ENCODE assay signal across 9 mouse cellular contexts in the genomic region with DNA sequence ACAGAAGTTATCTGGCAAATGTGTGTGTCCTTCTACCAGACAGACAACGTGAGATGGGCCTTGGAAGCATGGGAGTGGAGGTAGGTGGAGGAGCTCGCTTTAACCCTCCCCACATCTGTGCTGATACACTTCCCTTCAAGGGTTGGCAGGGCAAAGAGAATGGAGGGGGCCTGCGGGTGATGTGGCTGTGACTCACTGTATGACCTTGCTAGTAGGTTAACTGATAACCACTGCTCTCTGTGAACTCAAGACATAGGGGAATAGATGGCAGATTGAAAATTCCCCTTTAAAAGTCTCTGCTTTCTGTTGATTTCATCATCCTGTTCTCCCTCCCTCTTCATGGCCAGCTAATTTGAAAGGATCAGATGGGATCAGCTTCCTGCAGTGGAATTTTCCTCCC. TPM values are rescaled to one million over a fixed set of nuclear protein-coding genes. Genes with fewer than 3 reads are reported as not detected.
DNase-seq lines count a peak whose midpoint lies in the region; ATAC-seq lines count a peak whose summit lies in the region.
"Had no signal": no experiment of that assay in that cellular context is flagged by ENCODE, and none has a peak within 500 bp of the region (broad histone marks: within the 10 kb centered on the region; RNA-seq: fewer than 3 reads in every experiment).

No protein-coding gene starts in this region.

- H3K4me1 ChIP-seq in lung, embryonic 15.5 days = peaks cover 22% of the 10 kb centered on the region
- no peaks in the 10 kb centered on the region for H3K4me1 ChIP-seq in embryonic facial prominence, embryonic 11.5 days (ENCODE audit: control insufficient read depth, insufficient read depth, low read length)
- H3K4me1 ChIP-seq in limb, embryonic 11.5 days (ENCODE audit: control insufficient read depth, insufficient read depth, low read length) = peaks cover 9% of the 10 kb centered on the region
- H3K4me1 ChIP-seq in stomach, embryonic 14.5 days (ENCODE audit: control insufficient read depth, insufficient read depth, low read length) = peaks cover 13% of the 10 kb centered on the region

- WGBS in lung, embryonic 15.5 days = 73% methylated on average over 3 of the region's 3 CpGs
- WGBS in embryonic facial prominence, embryonic 11.5 days = 83% methylated on average over 3 of the region's 3 CpGs
- 86% methylated on average over 3 of the region's 3 CpGs for WGBS in limb, embryonic 11.5 days
- 78% methylated on average over 3 of the region's 3 CpGs for WGBS in stomach, embryonic 14.5 days

- H3K9ac ChIP-seq in lung, embryonic 15.5 days = peak overlapping the region; percentile 93; the same call in 1 of the 2 replicates
- no peak overlapping the region for H3K9ac ChIP-seq in embryonic facial prominence, embryonic 11.5 days (replicated peaks; ENCODE audit: low read length)
- H3K9ac ChIP-seq in limb, embryonic 11.5 days (ENCODE audit: low read length) = no peak overlapping the region
- no peak overlapping the region for H3K9ac ChIP-seq in stomach, embryonic 14.5 days (replicated peaks; ENCODE audit: low read depth, low read length)

- no peak for DNase-seq in lung, adult 18-20 months
- DNase-seq in embryonic facial prominence, embryonic 11.5 days (ENCODE audit: low spot score) = no peak
- DNase-seq in limb, embryonic 11.5 days (ENCODE audit: low spot score) = no peak
- DNase-seq in urinary bladder, adult 2 months (ENCODE audit: low spot score) = no peak
- no peak for DNase-seq in layer of hippocampus, adult 9-10 months (ENCODE audit: low spot score)
- no peak for DNase-seq in kidney, postnatal 25 days
- DNase-seq: thymus, adult 2 months had no signal

- H3K4me2 ChIP-seq in lung, embryonic 15.5 days = peak overlapping the region; percentile 89
- peak overlapping the region; percentile 56; the same call in 1 of the 2 replicates for H3K4me2 ChIP-seq in embryonic facial prominence, embryonic 11.5 days (ENCODE audit: low read depth, low read length)
- H3K4me2 ChIP-seq in limb, embryonic 11.5 days (ENCODE audit: low read depth, severe bottlenecking) = peak overlapping the region; percentile 89; the same call in 1 of the 2 replicates
- peak overlapping the region; percentile 98 for H3K4me2 ChIP-seq in stomach, embryonic 14.5 days (replicated peaks; ENCODE audit: low read depth, low read length)

- no peak for ATAC-seq in lung, embryonic 15.5 days (ENCODE audit: borderline replicate concordance, extremely low read depth, low FRiP score, low TSS enrichment)
- no peak for ATAC-seq in embryonic facial prominence, embryonic 11.5 days (replicated peaks; ENCODE audit: insufficient number of reproducible peaks, low FRiP score, low TSS enrichment, low read depth)
- ATAC-seq in limb, embryonic 11.5 days (ENCODE audit: insufficient number of reproducible peaks, low FRiP score, low TSS enrichment, low read depth) = no peak
- no peak for ATAC-seq in stomach, embryonic 14.5 days (ENCODE audit: insufficient number of reproducible peaks, insufficient read depth, low FRiP score, low read depth)

- H3K9me3 ChIP-seq in lung, embryonic 15.5 days = no peaks in the 10 kb centered on the region
- no peaks in the 10 kb centered on the region for H3K9me3 ChIP-seq in embryonic facial prominence, embryonic 11.5 days (replicated peaks; ENCODE audit: control insufficient read depth, low read length)
- no peaks in the 10 kb centered on the region for H3K9me3 ChIP-seq in limb, embryonic 11.5 days (ENCODE audit: control insufficient read depth, low read length)
- H3K9me3 ChIP-seq in stomach, embryonic 14.5 days (ENCODE audit: control insufficient read depth, low read depth, low read length) = no peaks in the 10 kb centered on the region

- peaks cover 30% of the 10 kb centered on the region for H3K36me3 ChIP-seq in lung, embryonic 15.5 days
- peaks cover 3% of the 10 kb centered on the region for H3K36me3 ChIP-seq in embryonic facial prominence, embryonic 11.5 days (replicated peaks; ENCODE audit: control insufficient read depth, insufficient read depth, low read depth, low read length)
- H3K36me3 ChIP-seq in limb, embryonic 11.5 days (ENCODE audit: control insufficient read depth, insufficient read depth, low read length) = peaks cover 15% of the 10 kb centered on the region
- H3K36me3 ChIP-seq in stomach, embryonic 14.5 days (ENCODE audit: control insufficient read depth, insufficient read depth, low read length) = peaks cover 20% of the 10 kb centered on the region; the same call in 1 of the 2 replicates

- H3K27ac ChIP-seq in lung, embryonic 15.5 days = no peak overlapping the region
- H3K27ac ChIP-seq in embryonic facial prominence, embryonic 11.5 days (replicated peaks; ENCODE audit: low read depth, low read length) = no peak overlapping the region
- H3K27ac ChIP-seq in limb, embryonic 11.5 days (replicated peaks; ENCODE audit: low read depth, low read length) = no peak overlapping the region
- no peak overlapping the region for H3K27ac ChIP-seq in stomach, embryonic 14.5 days (ENCODE audit: low read length)

- peak overlapping the region; percentile 99 for H3K4me3 ChIP-seq in lung, embryonic 15.5 days
- peak overlapping the region; percentile 81; the same call in 1 of the 2 replicates for H3K4me3 ChIP-seq in embryonic facial prominence, embryonic 11.5 days (ENCODE audit: low read depth, low read length)
- peak overlapping the region; percentile 98; the same call in 1 of the 2 replicates for H3K4me3 ChIP-seq in limb, embryonic 11.5 days (ENCODE audit: low read depth, low read length)
- H3K4me3 ChIP-seq in stomach, embryonic 14.5 days (ENCODE audit: low read depth, low read length) = peak overlapping the region; percentile 85; the same call in 1 of the 2 replicates

- H3K27me3 ChIP-seq in lung, embryonic 15.5 days = no peaks in the 10 kb centered on the region
- no peaks in the 10 kb centered on the region for H3K27me3 ChIP-seq in embryonic facial prominence, embryonic 11.5 days (ENCODE audit: control insufficient read depth, insufficient read depth, low read length)
- H3K27me3 ChIP-seq in limb, embryonic 11.5 days (ENCODE audit: control insufficient read depth, insufficient read depth, low read length) = no peaks in the 10 kb centered on the region
- no peaks in the 10 kb centered on the region for H3K27me3 ChIP-seq in stomach, embryonic 14.5 days (ENCODE audit: control insufficient read depth, insufficient read depth, low read length)

RNA-seq across cellular contexts. Expression of a gene that starts 1.2 kb away (rescaled TPM):
- 51.7 and 54.0 TPM in 2 replicates for polyA plus RNA-seq in lung, embryonic 15.5 days (2015; fragmentation: Nextera tagmentation; extraction: Ambion mirVana)
- polyA plus RNA-seq in embryonic facial prominence, embryonic 11.5 days (2014; fragmentation: Nextera tagmentation; extraction: Ambion mirVana) = 48.3 and 49.5 TPM in 2 replicates
- 61.9 and 66.3 TPM in 2 replicates for polyA plus RNA-seq in limb, embryonic 11.5 days (2014; fragmentation: Nextera tagmentation; extraction: Ambion mirVana)
- 49.3 and 51.3 TPM in 2 replicates for polyA plus RNA-seq in stomach, embryonic 14.5 days (2014; fragmentation: Nextera tagmentation; extraction: Ambion mirVana)
- 61.4 and 64.6 TPM in 2 replicates for polyA plus RNA-seq in urinary bladder, adult 2 months (2012; rRNA removed)

RNA-seq across cellular contexts. Expression of a gene that starts 2.4 kb away (rescaled TPM):
- 0.52 and 1.2 TPM in 2 replicates for polyA plus RNA-seq in lung, embryonic 15.5 days (2015; fragmentation: Nextera tagmentation; extraction: Ambion mirVana)
- 0.70 and 0.71 TPM in 2 replicates for polyA plus RNA-seq in embryonic facial prominence, embryonic 11.5 days (2014; fragmentation: Nextera tagmentation; extraction: Ambion mirVana)
- polyA plus RNA-seq in limb, embryonic 11.5 days (2014; fragmentation: Nextera tagmentation; extraction: Ambion mirVana) = 0.61 and 0.85 TPM in 2 replicates
- 0.46 and 0.73 TPM in 2 replicates for polyA plus RNA-seq in stomach, embryonic 14.5 days (2014; fragmentation: Nextera tagmentation; extraction: Ambion mirVana)
- polyA plus RNA-seq in urinary bladder, adult 2 months (2012; rRNA removed) = 19.1 and 25.7 TPM in 2 replicates

RNA-seq across cellular contexts. Expression of a gene that starts 12.3 kb away (rescaled TPM):
- polyA plus RNA-seq in lung, embryonic 15.5 days (2015; fragmentation: Nextera tagmentation; extraction: Ambion mirVana) = 1,553 and 1,704 TPM in 2 replicates
- 1,376 and 1,538 TPM in 2 replicates for polyA plus RNA-seq in embryonic facial prominence, embryonic 11.5 days (2014; fragmentation: Nextera tagmentation; extraction: Ambion mirVana)
- 1,726 and 1,764 TPM in 2 replicates for polyA plus RNA-seq in limb, embryonic 11.5 days (2014; fragmentation: Nextera tagmentation; extraction: Ambion mirVana)
- 2,224 and 2,447 TPM in 2 replicates for polyA plus RNA-seq in stomach, embryonic 14.5 days (2014; fragmentation: Nextera tagmentation; extraction: Ambion mirVana)
- polyA plus RNA-seq in urinary bladder, adult 2 months (2012; rRNA removed) = 2,531 and 2,588 TPM in 2 replicates

RNA-seq across cellular contexts. Expression of a gene that starts 15.9 kb away (rescaled TPM):
- polyA plus RNA-seq in lung, embryonic 15.5 days (2015; fragmentation: Nextera tagmentation; extraction: Ambion mirVana) = 206 and 215 TPM in 2 replicates
- 209 and 219 TPM in 2 replicates for polyA plus RNA-seq in embryonic facial prominence, embryonic 11.5 days (2014; fragmentation: Nextera tagmentation; extraction: Ambion mirVana)
- 198 and 203 TPM in 2 replicates for polyA plus RNA-seq in limb, embryonic 11.5 days (2014; fragmentation: Nextera tagmentation; extraction: Ambion mirVana)
- polyA plus RNA-seq in stomach, embryonic 14.5 days (2014; fragmentation: Nextera tagmentation; extraction: Ambion mirVana) = 259 and 261 TPM in 2 replicates
- 169 and 183 TPM in 2 replicates for polyA plus RNA-seq in urinary bladder, adult 2 months (2012; rRNA removed)

RNA-seq across cellular contexts. Expression of a gene that starts 40.9 kb away (rescaled TPM):
- polyA plus RNA-seq in lung, embryonic 15.5 days (2015; fragmentation: Nextera tagmentation; extraction: Ambion mirVana) = 92.7 and 96.6 TPM in 2 replicates
- 94.1 and 109 TPM in 2 replicates for polyA plus RNA-seq in embryonic facial prominence, embryonic 11.5 days (2014; fragmentation: Nextera tagmentation; extraction: Ambion mirVana)
- polyA plus RNA-seq in limb, embryonic 11.5 days (2014; fragmentation: Nextera tagmentation; extraction: Ambion mirVana) = 119 and 132 TPM in 2 replicates
- polyA plus RNA-seq in stomach, embryonic 14.5 days (2014; fragmentation: Nextera tagmentation; extraction: Ambion mirVana) = 75.4 and 86.5 TPM in 2 replicates
- 47.8 and 65.8 TPM in 2 replicates for polyA plus RNA-seq in urinary bladder, adult 2 months (2012; rRNA removed)
